Mouse (Mus musculus): ENCODE results near the gene Ppfia4.
A peak's percentile ranks its signal among the peaks of the same experiment; 100 is the strongest.

The Ppfia4 gene

DNA sequence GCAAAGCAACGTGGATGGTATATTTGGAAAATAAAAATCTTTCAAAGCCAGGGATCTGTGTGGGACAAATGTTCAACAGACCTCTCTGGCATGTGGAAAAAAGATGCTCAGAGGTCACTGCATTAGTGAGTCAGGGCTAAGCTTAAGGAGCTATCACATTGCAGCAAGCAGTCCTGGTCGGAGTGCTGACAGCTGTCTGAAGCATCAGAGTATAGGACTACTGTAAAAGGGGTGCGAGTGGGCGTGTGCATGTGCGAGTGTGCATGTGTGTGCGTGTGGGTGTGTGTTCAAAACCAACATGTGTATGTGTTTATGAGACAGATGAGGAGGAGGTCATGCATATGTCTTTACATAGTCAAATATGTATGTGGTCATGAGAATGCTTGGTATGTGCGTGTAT is 6.4 kb upstream of the Ppfia4 start:
- no peak for DNase-seq (ENCODE audit: low spot score in 2 of 2)

DNA sequence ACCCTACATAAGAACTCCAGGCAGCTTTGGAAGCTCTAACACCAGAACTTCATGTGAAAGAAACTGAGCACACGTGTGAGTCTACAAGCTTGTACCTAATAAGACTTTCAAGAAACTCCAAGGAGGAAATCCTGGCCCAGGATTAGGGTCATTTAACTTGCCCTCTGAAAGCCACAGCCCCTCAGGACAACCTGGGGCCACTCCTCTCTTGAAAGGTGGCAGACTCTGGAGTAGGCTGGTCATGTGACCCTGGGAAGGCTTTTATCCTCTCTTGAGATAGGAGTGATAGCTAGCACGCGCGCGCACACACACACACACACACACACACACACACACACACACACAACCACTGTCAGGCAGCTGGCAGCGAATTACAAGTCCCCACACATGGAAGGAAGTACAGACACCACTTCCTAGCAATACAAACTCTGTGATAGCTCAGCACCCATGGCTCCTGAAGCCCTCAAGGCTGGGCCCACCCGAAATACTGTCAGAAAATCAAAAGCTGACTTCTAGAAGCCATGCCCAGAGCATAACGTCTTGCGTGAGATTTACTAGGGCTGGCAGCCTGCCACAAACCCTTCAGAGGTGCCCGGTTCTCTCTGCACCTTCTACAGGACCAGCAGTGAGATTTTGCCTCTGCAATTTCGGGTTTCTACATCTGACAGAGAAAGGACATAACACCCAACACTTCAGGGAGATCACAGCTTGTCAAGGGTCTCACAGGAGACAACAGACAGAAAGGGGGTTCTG is 4.4 kb upstream of the Ppfia4 start:
- no peak for DNase-seq (ENCODE audit: low spot score in 2 of 2)

GRCm38 (mm10) chr1:134335924-134336810 is 3.4 kb upstream of the Ppfia4 start:
- DNase-seq (ENCODE audit: low spot score in 2 of 2) = no peak

- DNase-seq (ENCODE audit: low spot score in 2 of 2) = no peak
Observed at GRCm38 (mm10) chr1:134335211-134335923, 2.6 kb upstream of the Ppfia4 start.

DNA sequence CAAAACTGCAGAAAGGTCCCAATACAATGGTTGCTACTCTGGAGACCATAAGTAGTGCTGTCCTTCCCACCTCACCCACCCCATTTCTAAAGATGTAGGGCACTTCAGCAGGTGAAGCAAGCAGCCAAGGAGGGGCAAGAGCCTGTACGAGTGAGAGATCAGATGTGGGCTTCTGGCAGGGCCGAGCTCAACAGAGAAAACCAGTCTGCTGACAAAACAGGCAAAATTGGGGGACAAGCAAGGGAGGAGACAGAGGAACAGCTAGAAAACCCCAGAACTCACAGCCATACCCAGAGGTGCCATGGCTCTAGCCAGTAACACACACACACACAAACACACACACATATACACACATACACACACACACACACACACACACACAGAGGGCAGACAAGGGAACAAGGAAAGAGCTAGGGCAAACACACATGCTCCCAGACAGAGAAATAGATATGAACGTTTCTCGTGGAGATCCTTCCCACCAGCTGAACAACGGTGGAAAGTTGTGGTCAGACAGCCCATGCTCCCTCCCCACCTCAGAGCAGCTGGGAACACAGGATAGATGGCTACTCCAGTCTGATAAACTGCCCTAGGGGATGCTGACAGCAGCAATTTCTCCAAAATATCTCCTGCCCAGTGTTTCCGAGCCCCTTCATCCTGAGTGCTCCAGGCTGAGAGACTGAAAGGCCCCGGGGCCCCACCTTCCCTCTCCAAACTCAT is 1.5 kb upstream of the Ppfia4 start:
- DNase-seq (ENCODE audit: low spot score in 2 of 2) = no peak

DNA sequence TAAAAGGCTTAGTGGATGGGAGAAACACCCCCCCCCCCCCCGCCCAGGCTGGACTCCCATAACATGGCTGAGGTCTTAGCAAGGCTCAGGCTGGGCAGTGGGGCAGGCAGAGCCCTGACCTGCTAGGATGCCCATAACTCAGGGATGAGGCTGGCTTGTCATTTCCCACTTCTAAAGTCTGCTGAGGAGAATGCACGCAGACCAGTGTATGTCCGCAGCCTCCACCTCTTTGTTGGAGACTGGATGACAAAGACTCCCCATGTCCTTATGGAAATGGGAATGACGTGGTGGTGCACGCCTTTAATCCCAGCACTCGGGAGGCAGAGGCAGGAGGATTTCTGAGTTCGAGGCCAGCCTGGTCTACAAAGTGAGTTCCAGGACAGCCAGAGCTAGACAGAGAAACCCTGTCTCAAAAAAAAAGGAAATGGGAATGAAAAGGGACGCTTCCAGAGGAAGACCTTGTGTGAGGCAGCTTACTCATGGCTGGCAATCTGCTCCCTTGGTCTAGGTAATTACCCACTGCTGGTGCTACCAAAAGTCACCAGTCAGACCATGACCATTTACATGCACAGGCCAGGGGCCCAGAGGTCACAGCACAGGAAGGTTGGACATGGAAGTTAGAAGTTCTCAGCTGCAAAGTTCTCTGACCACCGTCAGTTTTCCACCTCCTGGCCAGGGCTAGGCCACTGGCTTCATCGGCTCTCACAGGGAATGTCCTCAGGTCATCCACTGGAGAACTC is 813 bp upstream of the Ppfia4 start:
- no peak for DNase-seq (ENCODE audit: low spot score in 2 of 2)

GRCm38 (mm10) chr1:134331879-134332635 is 671 bp downstream of the Ppfia4 start:
- DNase-seq (ENCODE audit: low spot score in 2 of 2) = peak in 1 of 2 experiments; percentile 71

GRCm38 (mm10) chr1:134326841-134327346 is 5.8 kb downstream of the Ppfia4 start:
- no peak for DNase-seq (ENCODE audit: low spot score in 2 of 2)

- DNase-seq (ENCODE audit: low spot score in 2 of 2) = no peak
Observed at GRCm38 (mm10) chr1:134322591-134322990, 10.1 kb downstream of the Ppfia4 start.

GRCm38 (mm10) chr1:134320691-134321301 is 11.9 kb downstream of the Ppfia4 start:
- no peak for DNase-seq (ENCODE audit: low spot score in 2 of 2)

GRCm38 (mm10) chr1:134318261-134318660 is 14.5 kb downstream of the Ppfia4 start:
- no peak for DNase-seq (ENCODE audit: low spot score in 2 of 2)

GRCm38 (mm10) chr1:134316361-134316760 is 16.4 kb downstream of the Ppfia4 start:
- DNase-seq (ENCODE audit: low spot score in 2 of 2) = no peak

- DNase-seq (ENCODE audit: low spot score in 2 of 2) = no peak
Observed at GRCm38 (mm10) chr1:134315181-134315580, 17.5 kb downstream of the Ppfia4 start.

DNA sequence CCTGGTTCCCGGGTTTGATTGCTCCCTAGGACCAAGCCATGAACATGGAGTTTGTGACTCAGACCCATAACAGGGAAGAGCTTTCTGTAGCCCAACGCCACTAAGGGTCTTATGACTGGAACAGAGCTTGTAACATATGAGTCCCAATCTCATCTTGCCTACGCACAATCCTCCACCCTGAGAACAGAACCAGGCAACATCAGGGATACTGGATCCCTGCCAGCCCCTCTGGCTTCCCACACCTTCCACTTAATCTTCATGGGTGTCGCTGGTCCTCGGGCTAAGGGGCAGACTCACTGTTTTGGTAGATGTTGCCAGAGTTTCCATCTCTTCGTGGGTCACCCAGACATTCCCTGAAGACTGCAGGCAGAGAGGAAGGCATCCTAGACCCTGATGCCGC is 21.0 kb downstream of the Ppfia4 start:
- DNase-seq (ENCODE audit: low spot score in 2 of 2) = no peak

DNA sequence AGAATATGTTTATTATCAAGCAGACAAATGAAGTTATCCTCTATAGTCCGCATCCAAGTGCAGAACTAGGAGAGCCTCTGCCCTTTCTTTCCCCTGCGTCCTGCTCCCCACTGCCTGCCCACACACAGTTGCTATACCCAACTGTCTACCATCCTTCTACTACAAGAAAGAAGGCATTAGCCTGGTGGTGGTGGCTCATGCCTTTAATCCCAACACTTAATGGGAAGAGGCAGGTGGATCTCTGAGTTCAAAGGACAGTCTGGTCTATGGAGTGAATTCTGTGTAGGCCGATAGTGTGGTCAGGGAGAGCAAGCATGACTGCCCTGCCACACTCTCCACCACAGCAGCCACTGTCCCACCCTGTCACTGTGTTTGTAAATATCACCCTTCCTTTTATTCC is 22.0 kb downstream of the Ppfia4 start:
- DNase-seq (ENCODE audit: low spot score in 2 of 2) = no peak

DNA sequence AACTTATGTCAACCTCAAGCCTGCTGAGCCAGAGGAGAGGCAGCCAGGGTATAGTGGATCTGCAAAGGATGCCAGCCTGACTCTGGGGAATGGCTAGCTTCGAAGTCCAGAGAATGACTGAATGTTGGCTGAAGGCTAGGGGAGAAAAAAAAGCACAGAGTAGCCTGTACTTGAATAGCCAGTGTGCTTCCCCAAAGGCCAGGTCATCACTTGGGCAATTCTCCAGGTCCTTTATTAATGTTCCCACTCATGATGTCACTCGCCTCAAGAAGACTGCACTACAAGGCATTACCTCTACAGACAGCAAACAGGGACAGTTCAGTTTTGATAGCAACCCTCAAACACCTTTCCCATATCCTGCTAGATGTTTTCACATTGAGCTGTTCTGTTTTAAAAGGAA is 22.4 kb downstream of the Ppfia4 start:
- no peak for DNase-seq (ENCODE audit: low spot score in 2 of 2)

DNA sequence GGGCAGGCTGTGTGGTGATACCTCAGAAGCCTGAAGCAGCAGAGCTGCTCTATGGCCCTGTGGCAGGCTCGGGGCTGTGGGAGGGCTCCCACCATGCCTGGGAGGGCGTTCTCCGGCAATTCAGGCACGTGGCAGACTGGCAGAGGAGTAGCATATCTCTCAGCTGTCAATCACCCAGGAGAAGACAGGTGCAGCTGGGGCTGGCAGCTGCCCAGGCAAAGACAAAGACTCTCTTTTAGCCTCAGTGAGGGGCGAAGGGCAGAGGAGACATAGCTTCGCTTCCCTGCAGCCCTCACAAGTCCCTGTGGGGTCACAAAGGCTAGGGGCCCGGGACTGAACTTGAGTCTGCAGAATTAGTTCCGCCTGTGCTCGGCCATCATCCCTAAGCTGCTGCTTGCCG is 25.3 kb downstream of the Ppfia4 start:
- DNase-seq (ENCODE audit: low spot score in 2 of 2) = no peak

- no peak for DNase-seq (ENCODE audit: low spot score in 2 of 2)
Observed at GRCm38 (mm10) chr1:134304940-134305339, 27.8 kb downstream of the Ppfia4 start.

- DNase-seq (ENCODE audit: low spot score in 2 of 2) = no peak
Observed at GRCm38 (mm10) chr1:134302568-134303238, 30.0 kb downstream of the Ppfia4 start.
